Mouse (Mus musculus) neutrophil, adult 65 days (primary cell): ENCODE results near the gene Ccl1. TPM values are rescaled to one million over a fixed set of nuclear protein-coding genes. Genes with fewer than 3 reads are reported as not detected.

Experiments used
- total RNA-seq: library from RNA; stranded (reverse); gene quantifications from 2 replicates; pipeline ENCODE4 v1.2.4, GENCODE M21; 2023

The Ccl1 gene
- not detected in 2 replicates for total RNA-seq

GRCm38 (mm10) chr11:82305590-82305989 is at the start of gene Ccl1:
Gene Ccl1, minus strand, starts transcription at chr11:82305690.

Other genes with a start within 250 kb of the Ccl1 start
- gene Ccl11, start 247.9 kb downstream of the Ccl1 start, total RNA-seq = not detected in 2 replicates
- not detected in 2 replicates for gene Ccl12, start 203.8 kb downstream of the Ccl1 start, total RNA-seq
- not detected in 2 replicates for gene Ccl8, start 190.5 kb downstream of the Ccl1 start, total RNA-seq
- 0.22 and 0.48 TPM in 2 replicates for gene Tmem132e, start 83.2 kb upstream of the Ccl1 start, total RNA-seq